Comparison of ENCODE assay signal across 42 mouse cellular contexts in genomic region chr12:104485161-104485560, GRCm38 (mm10). TPM values are rescaled to one million over a fixed set of nuclear protein-coding genes. Genes with fewer than 3 reads are reported as not detected.
"Had no signal": no experiment of that assay in that cellular context is flagged by ENCODE, and none has a peak within 500 bp of the region (broad histone marks: within the 10 kb centered on the region; RNA-seq: fewer than 3 reads in every experiment).

No protein-coding gene starts in this region.

- DNase-seq: left cerebral cortex, postnatal 4 days; liver; liver, embryonic 13.5 days; liver, postnatal 0 days; lung, adult 18-20 months; lung, adult 2 months; lung, embryonic 14.5 days; lung, postnatal 10 days; lung, postnatal 14 days; lung, postnatal 36 days; lung, postnatal 4 days; midbrain, embryonic 14.5 days had no signal

- H3K9me3 ChIP-seq: limb, embryonic 10.5 days; limb, embryonic 13.5 days; limb, embryonic 15.5 days; liver, embryonic 12.5 days; liver, embryonic 13.5 days; liver, embryonic 15.5 days; lung, embryonic 15.5 days; midbrain, embryonic 10.5 days; midbrain, embryonic 12.5 days; midbrain, embryonic 13.5 days; midbrain, embryonic 15.5 days; neural tube, embryonic 12.5 days had no signal

- H3K9ac ChIP-seq: limb, embryonic 12.5 days; limb, embryonic 13.5 days; limb, embryonic 15.5 days; liver, embryonic 12.5 days; liver, embryonic 13.5 days; liver, embryonic 14.5 days; liver, embryonic 15.5 days; liver, postnatal 0 days; lung, embryonic 14.5 days; lung, embryonic 15.5 days; midbrain, embryonic 12.5 days; midbrain, embryonic 13.5 days; midbrain, embryonic 15.5 days; neural tube, embryonic 12.5 days had no signal

- H3K27ac ChIP-seq: limb, embryonic 10.5 days; limb, embryonic 12.5 days; limb, embryonic 13.5 days; limb, embryonic 15.5 days; liver, embryonic 12.5 days; liver, embryonic 13.5 days; liver, embryonic 14.5 days; liver, embryonic 15.5 days; lung, embryonic 15.5 days; macrophage; midbrain, embryonic 10.5 days; midbrain, embryonic 12.5 days; midbrain, embryonic 13.5 days; midbrain, embryonic 15.5 days; neural tube, embryonic 12.5 days had no signal

- H3K36me3 ChIP-seq: limb, embryonic 10.5 days; limb, embryonic 12.5 days; limb, embryonic 13.5 days; limb, embryonic 15.5 days; liver, embryonic 12.5 days; liver, embryonic 13.5 days; liver, embryonic 15.5 days; lung, embryonic 15.5 days; midbrain, embryonic 10.5 days; midbrain, embryonic 12.5 days; midbrain, embryonic 13.5 days; midbrain, embryonic 15.5 days; neural tube, embryonic 12.5 days had no signal

- H3K4me2 ChIP-seq: limb, embryonic 12.5 days; limb, embryonic 13.5 days; limb, embryonic 15.5 days; liver, embryonic 11.5 days; liver, embryonic 12.5 days; liver, embryonic 13.5 days; liver, embryonic 15.5 days; lung, embryonic 14.5 days; lung, embryonic 15.5 days; midbrain, embryonic 11.5 days; midbrain, embryonic 12.5 days; midbrain, embryonic 13.5 days; midbrain, embryonic 15.5 days; neural tube, embryonic 12.5 days had no signal

- ATAC-seq: liver, embryonic 12.5 days; liver, postnatal 0 days; lung, postnatal 0 days; midbrain, embryonic 13.5 days; midbrain, embryonic 15.5 days; midbrain, embryonic 16.5 days had no signal

- H3K4me1 ChIP-seq: liver, embryonic 12.5 days; liver, embryonic 13.5 days; liver, embryonic 15.5 days; lung, embryonic 15.5 days; megakaryocyte, embryonic 14.5 days; midbrain, embryonic 12.5 days; midbrain, embryonic 13.5 days; midbrain, embryonic 15.5 days; neural tube, embryonic 12.5 days had no signal

- H3K4me3 ChIP-seq: limb, embryonic 10.5 days; limb, embryonic 12.5 days; limb, embryonic 13.5 days; limb, embryonic 15.5 days; liver, embryonic 12.5 days; liver, embryonic 13.5 days; liver, embryonic 15.5 days; lung, embryonic 15.5 days; megakaryocyte, embryonic 14.5 days; midbrain, embryonic 10.5 days; midbrain, embryonic 12.5 days; midbrain, embryonic 13.5 days; midbrain, embryonic 15.5 days; myocyte; neural tube, embryonic 12.5 days had no signal

RNA-seq across cellular contexts. Expression of gene Gsc, which starts 12.0 kb away (rescaled TPM):
- total RNA-seq: left cerebral cortex, postnatal 10 days; left cerebral cortex, postnatal 14 days; left cerebral cortex, postnatal 25 days; left cerebral cortex, postnatal 36 days; left cerebral cortex, postnatal 4 days; liver, adult 2 months; megakaryocyte progenitor cell, adult 5-6 weeks; megakaryocyte, adult 5-6 weeks; megakaryocyte-erythroid progenitor cell, adult 5-6 weeks; monocyte, adult 5-6 weeks had no signal
- polyA plus RNA-seq: liver, adult 2 months; liver, embryonic 12.5 days; liver, embryonic 15.5 days; liver, embryonic 16.5 days; liver, postnatal 0 days; lung, embryonic 14.5 days; lung, postnatal 0 days; macrophage; midbrain, embryonic 14.5 days; myocyte had no signal
